Mouse (Mus musculus) cerebellum, postnatal 14 days (tissue): Measurements from ENCODE around the gene Plxna1.
A peak's percentile ranks its signal among the peaks of the same experiment; 100 is the strongest.

Experiments
- DNase-seq, 2 experiments: peaks; one replicate each; pipeline ENCODE4 v3.0.0; 2021; ENCODE audit warnings: mixed read lengths in 2 of 2

Gene Plxna1

GRCm38 (mm10) chr6:89360709-89361417, 1.6 kb downstream of the Plxna1 start:
- peak in 1 of 2 experiments; percentile 34 for DNase-seq

DNA sequence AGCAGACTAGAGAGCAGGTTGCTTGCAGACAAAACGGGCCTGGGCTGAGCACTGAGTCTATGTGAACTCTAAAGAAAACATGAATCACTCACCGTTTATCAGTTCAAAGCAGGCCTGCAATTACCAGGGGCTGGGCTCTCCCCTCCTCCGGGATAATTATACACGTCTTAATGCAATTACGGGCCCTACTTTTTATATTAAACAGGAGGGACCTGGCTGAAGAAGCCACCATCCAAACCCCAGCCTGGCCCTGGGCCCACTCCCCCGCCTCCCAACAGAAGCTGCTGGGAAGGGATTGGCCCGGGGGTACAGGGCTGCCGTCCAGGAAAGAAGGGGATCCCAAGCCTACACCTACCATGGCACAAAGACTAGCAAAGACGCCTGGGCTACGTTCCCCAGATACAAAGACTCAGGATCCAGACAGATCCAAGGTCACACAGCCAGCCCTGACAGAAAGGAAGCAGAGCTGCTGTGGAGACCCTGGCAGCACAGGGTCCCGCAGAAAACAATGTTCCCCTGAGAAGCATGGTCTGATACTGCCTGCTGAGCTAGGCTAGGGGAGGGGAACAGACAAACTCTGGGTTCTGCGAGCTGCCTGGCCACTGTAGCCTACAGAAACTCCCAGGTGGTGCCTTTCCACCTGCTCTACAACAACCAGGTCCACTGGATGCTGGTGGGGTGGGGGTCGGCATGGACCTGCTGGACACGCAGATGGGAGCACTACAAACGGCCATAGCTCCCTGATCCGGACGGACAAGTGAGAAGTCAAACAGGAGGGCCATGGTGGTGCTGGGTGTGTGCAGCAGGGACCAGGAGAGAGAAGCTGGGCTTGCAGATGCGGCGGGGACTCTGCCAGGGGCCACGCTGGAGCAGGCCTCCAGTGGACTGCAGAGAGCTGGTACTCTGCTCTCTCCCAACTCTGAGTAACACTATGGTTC, 2.4 kb downstream of the Plxna1 start:
- peak; percentile 65 for DNase-seq

- peak in 1 of 2 experiments; percentile 5 for DNase-seq
Observed at GRCm38 (mm10) chr6:89359192-89359591, 3.2 kb downstream of the Plxna1 start.

- DNase-seq = peak in 1 of 2 experiments; percentile 14
Observed at GRCm38 (mm10) chr6:89355661-89356060, 6.8 kb downstream of the Plxna1 start.

DNA sequence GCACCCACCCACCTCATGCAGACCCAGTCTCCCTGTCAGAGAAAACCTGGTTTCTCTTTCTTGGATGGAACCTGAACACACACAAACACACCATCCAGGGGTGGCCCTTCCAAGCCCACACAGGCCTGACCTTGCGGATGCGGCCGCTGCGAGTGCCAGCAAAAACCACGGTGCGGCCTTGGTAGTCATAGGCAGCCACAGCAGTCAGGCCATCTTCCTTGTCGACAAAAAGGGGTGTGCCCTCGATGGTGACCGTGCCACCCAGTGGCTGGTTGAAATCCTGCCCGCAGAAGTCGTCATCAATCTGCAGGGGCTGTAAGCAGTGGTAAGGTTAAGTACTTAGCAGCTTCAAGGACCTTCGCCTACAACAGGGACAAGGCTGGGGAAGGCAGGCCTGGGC, 7.7 kb downstream of the Plxna1 start:
- no peak for DNase-seq

DNA sequence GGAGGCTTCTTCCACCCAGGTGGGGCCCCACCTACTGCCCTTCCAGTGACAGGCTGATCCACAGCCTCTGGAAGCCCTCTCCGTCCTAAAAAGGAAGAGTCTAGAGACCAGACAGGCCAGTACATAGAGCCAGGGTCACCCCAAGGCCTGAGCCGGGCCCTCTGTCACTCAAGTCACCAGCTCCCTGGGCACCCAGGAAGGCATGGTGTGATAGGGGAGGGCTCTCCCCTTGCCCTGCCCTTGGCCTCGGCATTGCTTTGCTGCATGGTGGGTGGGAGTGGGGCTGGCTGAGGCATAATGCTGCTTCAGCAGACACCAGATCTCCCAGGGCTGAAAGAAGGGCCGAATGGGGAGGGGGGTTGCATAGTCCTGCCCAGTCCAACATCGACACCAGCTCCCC, 8.3 kb downstream of the Plxna1 start:
- no peak for DNase-seq

- no peak for DNase-seq
Observed at GRCm38 (mm10) chr6:89353101-89353500, 9.3 kb downstream of the Plxna1 start.

GRCm38 (mm10) chr6:89351441-89352137, 10.8 kb downstream of the Plxna1 start:
- DNase-seq = no peak

GRCm38 (mm10) chr6:89350520-89350919, 11.9 kb downstream of the Plxna1 start:
- DNase-seq = no peak

GRCm38 (mm10) chr6:89350037-89350515, 12.3 kb downstream of the Plxna1 start:
- DNase-seq = no peak

- peak; percentile 80 to 84 for DNase-seq
Observed at GRCm38 (mm10) chr6:89348363-89348762, 14.1 kb downstream of the Plxna1 start.

- DNase-seq = peak in 1 of 2 experiments; percentile 52
Observed at GRCm38 (mm10) chr6:89347792-89348191, 14.6 kb downstream of the Plxna1 start.

DNA sequence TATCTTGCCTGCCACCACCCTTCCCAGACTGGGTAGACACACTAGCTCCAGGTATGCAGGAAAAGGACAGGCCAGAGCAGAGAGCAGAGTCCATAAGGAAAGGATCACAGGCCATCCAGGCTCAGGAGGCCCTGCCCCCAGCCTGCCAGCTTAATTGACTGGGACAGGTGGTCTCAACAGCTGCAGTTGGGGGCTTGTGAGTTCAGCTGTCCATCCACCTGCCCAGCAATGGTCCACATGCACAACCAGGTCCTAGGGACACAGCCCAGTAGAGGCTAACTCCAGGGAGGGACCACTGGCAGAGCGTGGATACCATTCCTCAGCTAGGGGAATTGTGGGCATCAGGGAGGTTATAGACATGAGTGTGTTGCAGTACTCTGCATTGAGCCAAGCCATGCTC, 16.6 kb downstream of the Plxna1 start:
- DNase-seq = no peak

GRCm38 (mm10) chr6:89345486-89345785, 17.0 kb downstream of the Plxna1 start:
- DNase-seq = no peak

- peak in 1 of 2 experiments; percentile 59 for DNase-seq
Observed at GRCm38 (mm10) chr6:89344613-89345485, 17.6 kb downstream of the Plxna1 start.

GRCm38 (mm10) chr6:89341981-89342380, 20.4 kb downstream of the Plxna1 start:
- DNase-seq = no peak

- DNase-seq = peak; percentile 63 to 65
Observed at GRCm38 (mm10) chr6:89339447-89339846, 23.0 kb downstream of the Plxna1 start.

- DNase-seq = no peak
Observed at GRCm38 (mm10) chr6:89338733-89339132, 23.7 kb downstream of the Plxna1 start.

DNA sequence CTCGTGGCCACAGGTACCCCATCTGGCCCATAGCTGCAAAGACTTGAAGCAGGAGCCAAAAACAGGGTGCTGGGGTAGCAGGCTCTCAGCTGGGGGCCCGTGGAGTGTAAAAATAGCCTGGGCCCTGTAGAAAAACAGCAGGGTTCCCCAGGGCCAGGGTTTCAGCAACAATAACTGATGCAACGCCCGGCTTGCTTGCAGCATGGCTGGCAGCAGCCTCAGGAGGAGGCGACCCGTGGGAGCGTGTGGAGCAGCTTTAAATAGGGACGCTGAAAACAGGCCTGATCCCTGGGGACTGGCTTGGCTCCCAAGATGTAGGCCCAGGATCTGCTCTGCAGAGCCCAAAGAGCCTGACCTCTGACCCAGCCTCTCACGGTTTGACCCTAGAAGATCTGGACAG, 24.8 kb downstream of the Plxna1 start:
- no peak for DNase-seq

GRCm38 (mm10) chr6:89333964-89334702, 28.3 kb downstream of the Plxna1 start:
- peak in 1 of 2 experiments; percentile 46 for DNase-seq

GRCm38 (mm10) chr6:89330957-89331356, 31.5 kb downstream of the Plxna1 start:
- peak; percentile 52 to 57 for DNase-seq
